Mouse (Mus musculus) neural tube, embryonic 15.5 days (tissue): ENCODE data around the gene Nt5c. TPM values are rescaled to one million over a fixed set of nuclear protein-coding genes. Genes with fewer than 3 reads are reported as not detected.

ENCODE experiments used
- ATAC-seq: fragments of 200-750 bp; cut with Nextera tagmentation; 2 replicates; pipeline ENCODE4 v1.8.0; 2017; ENCODE audit warnings: mild to moderate bottlenecking, moderate TSS enrichment, moderate library complexity; ENCODE audit not compliant: low FRiP score
- H3K27ac ChIP-seq: fragments of 300-500 bp; sonication (generic); replicated peaks from 2 replicates; pipeline ENCODE4 v1.5.1; 2015; ENCODE audit warnings: mild to moderate bottlenecking, inconsistent platforms
- H3K27me3 ChIP-seq: fragments of 300-500 bp; sonication (generic); replicated peaks from 2 replicates; pipeline ENCODE4 v1.6.1; 2015; ENCODE audit warnings: inconsistent platforms
- H3K36me3 ChIP-seq: fragments of 300-500 bp; sonication (generic); 2 replicates; pipeline ENCODE4 v1.6.1; 2015; ENCODE audit warnings: inconsistent platforms
- H3K4me1 ChIP-seq: fragments of 300-500 bp; sonication (generic); 2 replicates; pipeline ENCODE4 v1.6.1; 2015; ENCODE audit warnings: inconsistent platforms
- H3K4me2 ChIP-seq: fragments of 300-500 bp; sonication (generic); 2 replicates; pipeline ENCODE4 v1.6.1; 2015; ENCODE audit warnings: inconsistent platforms, mild to moderate bottlenecking, moderate library complexity
- H3K4me3 ChIP-seq: fragments of 300-500 bp; sonication (generic); replicated peaks from 2 replicates; pipeline ENCODE4 v1.5.1; 2015; ENCODE audit warnings: mild to moderate bottlenecking, inconsistent platforms
- H3K9ac ChIP-seq: fragments of 300-500 bp; sonication (generic); replicated peaks from 2 replicates; pipeline ENCODE4 v1.6.1; 2015; ENCODE audit warnings: mild to moderate bottlenecking, inconsistent platforms
- H3K9me3 ChIP-seq: fragments of 300-500 bp; sonication (generic); replicated peaks from 2 replicates; pipeline ENCODE4 v1.6.1; 2016; ENCODE audit warnings: inconsistent platforms
- WGBS: fragments of 180-500 bp; shearing (Covaris S2); methylation state at CpG from one replicate; pipeline ENCODE4 v1.1.7; 2015; ENCODE audit warnings: mixed read lengths; 5-methylcytosine and 5-hydroxymethylcytosine counted together
- microRNA-seq: library from miRNA; unstranded; fragments of <30 nt; microRNA quantifications from one replicate; pipeline ENCODE4, GENCODE M21; 2017
- polyA plus RNA-seq: library from polyadenylated mRNA; unstranded; fragments of >200 nt; fragmentation: Nextera tagmentation; extraction: Ambion mirVana; gene quantifications from 2 replicates; pipeline ENCODE4 v1.2.1, GENCODE M21; 2015

Nt5c gene
- polyA plus RNA-seq, 1 experiment from 2014 or later = 95.5 TPM

DNA sequence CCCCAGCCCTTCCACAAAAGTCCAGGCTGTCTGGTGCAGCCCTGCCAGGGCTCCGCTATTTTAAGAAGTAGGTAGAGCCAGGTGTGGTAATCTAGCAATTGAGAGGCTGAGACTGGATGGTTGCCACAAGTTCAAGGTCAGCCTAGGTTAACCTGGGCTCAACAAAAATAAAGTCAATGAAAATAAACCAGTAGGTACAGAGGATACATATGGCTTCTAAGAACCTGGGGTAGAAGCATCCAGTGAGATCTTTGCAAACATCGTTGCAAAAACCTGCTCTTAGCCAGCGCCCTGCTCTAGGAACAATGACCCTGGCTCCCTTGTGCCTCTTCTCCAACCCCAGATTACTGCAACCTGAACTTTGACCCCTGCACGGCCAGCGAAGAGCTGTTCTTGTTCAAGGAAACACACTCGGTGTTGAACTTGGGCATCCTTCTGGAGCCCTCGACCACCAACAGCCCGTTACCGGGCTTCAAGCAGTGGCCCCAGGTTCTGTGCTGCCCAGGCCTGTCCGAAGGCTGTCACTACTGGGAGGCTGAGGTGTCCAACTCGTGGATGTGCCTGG, 44.3 kb downstream of the Nt5c start:
- Histone ChIP-seq H3K9me3 (no peaks in the 10 kb centered on the region), H3K4me3 (no peak overlapping the region), H3K36me3 (no peaks in the 10 kb centered on the region), H3K27ac (no peak overlapping the region), H3K27me3 (no peaks in the 10 kb centered on the region), H3K4me1 (no peaks in the 10 kb centered on the region), H3K4me2 (no peak overlapping the region), H3K9ac (no peak overlapping the region)
- WGBS = 94% methylated on average over 11 of the region's 11 CpGs
- no peak for ATAC-seq

DNA sequence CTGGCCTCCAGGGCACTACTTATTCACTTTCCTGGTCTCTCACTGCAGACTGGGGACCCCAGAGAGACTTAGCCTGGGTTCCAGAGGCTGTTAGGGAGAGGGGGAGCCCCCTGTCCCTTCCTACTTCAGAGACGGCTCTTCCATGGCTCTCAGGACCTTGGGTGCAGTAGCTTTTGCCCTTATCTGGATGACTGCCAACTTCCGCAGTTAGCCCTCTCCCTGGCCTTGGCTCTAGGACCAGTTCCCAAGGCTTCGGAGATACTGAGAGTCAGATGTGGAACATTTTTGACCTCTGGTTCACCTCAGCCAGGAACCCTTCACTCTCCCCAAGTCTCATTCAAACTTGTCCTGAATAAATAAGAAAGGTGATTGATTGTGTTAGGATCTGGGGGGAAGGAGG, 44.8 kb downstream of the Nt5c start:
- 67% methylated on average over 3 of the region's 3 CpGs for WGBS
- Histone ChIP-seq H3K36me3 (no peaks in the 10 kb centered on the region), H3K4me3 (no peak overlapping the region), H3K9me3 (no peaks in the 10 kb centered on the region), H3K9ac (no peak overlapping the region), H3K4me1 (no peaks in the 10 kb centered on the region), H3K27ac (no peak overlapping the region), H3K27me3 (no peaks in the 10 kb centered on the region), H3K4me2 (no peak overlapping the region)
- no peak for ATAC-seq

DNA sequence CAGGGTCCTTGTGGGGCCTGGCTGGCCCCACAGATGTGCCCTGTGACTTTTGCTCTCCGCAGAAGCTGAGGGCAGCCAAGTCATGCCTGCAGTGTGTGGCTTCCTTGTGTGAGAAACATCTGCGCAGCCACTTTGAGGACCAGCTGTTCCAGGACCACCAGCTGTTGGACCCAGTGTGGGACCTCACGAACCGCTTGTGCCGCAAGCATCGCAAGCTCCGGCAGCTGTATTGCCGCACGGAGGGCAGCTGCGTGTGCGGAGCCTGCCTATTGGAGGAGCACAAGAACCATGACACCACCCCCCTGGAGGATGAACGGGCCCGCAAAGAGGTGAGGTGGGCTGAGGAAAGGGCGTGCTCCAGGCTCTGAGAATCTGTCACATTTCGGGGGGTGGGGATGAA, 50.2 kb downstream of the Nt5c start:
- 50% methylated on average over 15 of the region's 15 CpGs for WGBS
- no peaks in the 10 kb centered on the region for H3K27me3 ChIP-seq
- H3K9me3 ChIP-seq = no peaks in the 10 kb centered on the region
- no peaks in the 10 kb centered on the region for H3K36me3 ChIP-seq
- H3K27ac ChIP-seq = no peak overlapping the region
- H3K4me2 ChIP-seq = no peak overlapping the region
- peaks cover under 1% of the 10 kb centered on the region for H3K4me1 ChIP-seq
- no peak overlapping the region for H3K4me3 ChIP-seq
- ATAC-seq = no peak
- H3K9ac ChIP-seq = no peak overlapping the region

Small RNA genes lying within 50 kb of the gene (microRNA-seq; reads per million reads assigned to microRNA genes)
- gene Mir3968 = not detected

Other genes with a start within 250 kb of the Nt5c start
- gene Grin2c, start 224.6 kb downstream of the Nt5c start, polyA plus RNA-seq = 0.34 and 0.44 TPM in 2 replicates
- gene Fdxr, start 214.8 kb downstream of the Nt5c start, polyA plus RNA-seq = 18.6 and 21.5 TPM in 2 replicates
- gene Fads6, start 194.2 kb downstream of the Nt5c start, polyA plus RNA-seq = 2.0 and 2.1 TPM in 2 replicates
- gene Otop2, start 184.7 kb downstream of the Nt5c start, polyA plus RNA-seq = 0.15 and 0.26 TPM in 2 replicates
- 0.09 and 0.14 TPM in 2 replicates for gene Ush1g, start 169.8 kb downstream of the Nt5c start, polyA plus RNA-seq
- 2.5 and 2.6 TPM in 2 replicates for gene Otop3, start 157.1 kb downstream of the Nt5c start, polyA plus RNA-seq
- 49.5 and 55.6 TPM in 2 replicates for gene Hid1, start 124.1 kb downstream of the Nt5c start, polyA plus RNA-seq
- gene Cdr2l, start 109.9 kb downstream of the Nt5c start, polyA plus RNA-seq = 21.5 and 23.9 TPM in 2 replicates
- gene Mrpl58, start 88.1 kb downstream of the Nt5c start, polyA plus RNA-seq = 175 and 183 TPM in 2 replicates
- gene Atp5h, start 71.9 kb downstream of the Nt5c start, polyA plus RNA-seq = 949 and 1,025 TPM in 2 replicates
- 19.0 and 22.4 TPM in 2 replicates for gene Kctd2, start 71.7 kb downstream of the Nt5c start, polyA plus RNA-seq
- 0.09 and 0.10 TPM in 2 replicates for gene Trim80, start 51.3 kb downstream of the Nt5c start, polyA plus RNA-seq
- 0.44 and 7.2 TPM in 2 replicates for gene Slc16a5, start 29.4 kb downstream of the Nt5c start, polyA plus RNA-seq
- gene Armc7, start 16.2 kb downstream of the Nt5c start, polyA plus RNA-seq = 16.2 and 17.8 TPM in 2 replicates
- 1,012 and 1,180 TPM in 2 replicates for gene Jpt1, start 22.5 kb upstream of the Nt5c start, polyA plus RNA-seq
- 882 and 892 TPM in 2 replicates for gene Sumo2, start 44.4 kb upstream of the Nt5c start, polyA plus RNA-seq
- gene Nup85, start 72.6 kb upstream of the Nt5c start, polyA plus RNA-seq = 101 and 120 TPM in 2 replicates
- 81.0 and 83.8 TPM in 2 replicates for gene Mrps7, start 112.1 kb upstream of the Nt5c start, polyA plus RNA-seq
- 34.6 and 35.0 TPM in 2 replicates for gene Gga3, start 112.2 kb upstream of the Nt5c start, polyA plus RNA-seq
- 11.5 and 19.4 TPM in 2 replicates for gene Mif4gd, start 121.1 kb upstream of the Nt5c start, polyA plus RNA-seq
- 49.0 and 52.8 TPM in 2 replicates for gene Slc25a19, start 136.4 kb upstream of the Nt5c start, polyA plus RNA-seq
- 192 and 194 TPM in 2 replicates for gene Grb2, start 216.7 kb upstream of the Nt5c start, polyA plus RNA-seq